Mouse (Mus musculus): Measurements from ENCODE around the gene Xlr4a. TPM values are rescaled to one million over a fixed set of nuclear protein-coding genes. Genes with fewer than 3 reads are reported as not detected.
A peak's percentile ranks its signal among the peaks of the same experiment; 100 is the strongest.

Gene Xlr4a
- polyA plus RNA-seq, 1 experiment from 2014 or later, result 2.0 TPM

DNA sequence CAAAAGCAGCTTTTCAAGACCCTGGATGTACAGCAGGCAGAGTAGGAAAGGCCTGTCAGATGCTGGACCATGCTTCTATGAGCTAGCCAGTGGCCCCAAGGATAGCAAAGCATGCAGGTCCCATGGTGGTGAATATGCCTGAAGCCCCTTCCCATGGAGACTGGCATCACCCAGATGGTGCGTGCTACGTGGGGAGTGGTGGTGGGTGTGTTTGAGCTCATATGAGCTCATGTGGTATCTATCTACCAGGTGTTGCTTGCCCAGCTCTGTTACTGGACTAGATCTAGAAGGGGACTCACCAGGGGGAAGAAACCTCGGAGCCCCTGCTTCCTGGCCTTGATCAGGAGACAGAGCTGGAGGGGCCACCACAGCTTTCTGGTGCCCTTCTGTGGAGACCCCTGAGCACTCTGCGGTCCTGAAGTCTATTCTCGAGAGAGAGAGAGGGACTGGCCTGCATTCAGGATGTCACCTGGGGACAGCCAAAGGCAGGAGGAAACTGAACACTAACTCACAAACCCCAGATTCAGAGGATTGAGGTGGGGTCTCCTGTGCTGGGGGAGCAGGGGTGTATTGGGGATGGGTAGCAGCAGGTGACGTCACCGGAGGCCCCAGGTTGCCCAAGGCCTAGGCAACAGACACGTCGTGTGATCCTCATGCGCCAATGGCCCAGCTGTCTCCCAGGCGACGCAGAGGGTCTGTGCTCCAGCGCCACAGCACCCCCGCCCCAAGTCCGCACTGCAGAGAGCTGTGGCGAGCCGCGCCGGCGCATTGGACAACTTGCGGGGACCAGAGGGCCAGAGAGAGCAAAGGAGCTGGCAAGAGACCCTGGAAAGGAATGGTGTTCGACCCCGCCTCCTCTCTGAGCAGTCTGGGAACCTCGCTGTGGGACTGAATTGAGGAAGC lies 18.5 kb downstream of the Xlr4a start:
- H3K4me2 ChIP-seq, result peak overlapping the region; percentile 46
- H3K36me3 ChIP-seq (ENCODE audit: insufficient read depth), result no peaks in the 10 kb centered on the region
- no peaks in the 10 kb centered on the region for H3K27me3 ChIP-seq (ENCODE audit: insufficient read depth, low read length)
- H3K4me3 ChIP-seq (ENCODE audit: low read depth, low read length), result 0 out of 2 replicates have a peak overlapping the region, but pooled peaks have one; percentile 0
- ATAC-seq (ENCODE audit: insufficient read depth), result peak; percentile 62; the same call in 1 of the 2 replicates
- 28% methylated on average over 24 of the region's 24 CpGs for WGBS
- no peaks in the 10 kb centered on the region for H3K4me1 ChIP-seq (ENCODE audit: insufficient read depth)
- no peak overlapping the region for H3K9ac ChIP-seq
- peak; percentile 24 for DNase-seq
- no peak for TF ChIP-seq CTCF (IDR thresholded peaks at IDR 0.05; ENCODE audit: low read depth)
- no peak overlapping the region for H3K27ac ChIP-seq (ENCODE audit: low read depth)
- no peaks in the 10 kb centered on the region for H3K9me3 ChIP-seq (ENCODE audit: low read depth, low read length)

DNA sequence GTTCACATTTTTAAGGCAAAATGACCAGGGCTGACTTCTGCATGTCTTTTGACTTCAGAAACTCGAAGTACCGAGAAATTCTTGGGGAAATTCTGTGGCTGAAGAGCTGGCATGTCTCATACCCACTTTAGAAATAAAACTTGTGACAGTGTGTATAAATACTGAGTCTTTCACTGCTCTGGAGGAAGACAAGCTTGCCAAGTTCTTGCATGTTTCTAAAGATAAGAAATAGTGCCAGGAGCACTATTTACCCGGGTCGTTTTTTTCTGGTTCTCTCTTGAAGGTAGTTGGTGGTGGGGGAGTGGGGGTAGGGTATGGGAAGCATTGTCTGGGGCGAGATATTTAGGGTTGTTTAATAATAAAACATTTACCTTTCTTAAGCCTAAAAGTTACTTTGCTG lies 20.0 kb downstream of the Xlr4a start:
- no peak for ATAC-seq (ENCODE audit: insufficient read depth)
- H3K9ac ChIP-seq, result no peak overlapping the region
- DNase-seq, result no peak
- no peak overlapping the region for H3K4me2 ChIP-seq
- WGBS, result 31% methylated on average over 5 of the region's 5 CpGs
- H3K27ac ChIP-seq (ENCODE audit: low read depth), result peak overlapping the region; percentile 36; the same call in 1 of the 2 replicates
- no peak for TF ChIP-seq CTCF (IDR thresholded peaks at IDR 0.05; ENCODE audit: low read depth)
- H3K4me1 ChIP-seq (ENCODE audit: insufficient read depth), result no peaks in the 10 kb centered on the region
- H3K9me3 ChIP-seq (ENCODE audit: low read depth, low read length), result no peaks in the 10 kb centered on the region
- H3K36me3 ChIP-seq (ENCODE audit: insufficient read depth), result no peaks in the 10 kb centered on the region
- H3K4me3 ChIP-seq (ENCODE audit: low read depth, low read length), result no peak overlapping the region
- no peaks in the 10 kb centered on the region for H3K27me3 ChIP-seq (ENCODE audit: insufficient read depth, low read length)

- ATAC-seq (ENCODE audit: insufficient read depth), result no peak
- no peak for DNase-seq
- TF ChIP-seq CTCF (IDR thresholded peaks at IDR 0.05; ENCODE audit: low read depth), result no peak
- no peaks in the 10 kb centered on the region for H3K36me3 ChIP-seq (ENCODE audit: insufficient read depth)
- H3K4me3 ChIP-seq (ENCODE audit: low read depth, low read length), result no peak overlapping the region
- H3K27ac ChIP-seq (ENCODE audit: low read depth), result no peak overlapping the region
- no peak overlapping the region for H3K4me2 ChIP-seq
- WGBS, result 81% methylated on average over 1 of the region's 1 CpGs
- H3K9me3 ChIP-seq (ENCODE audit: low read depth, low read length), result no peaks in the 10 kb centered on the region
- H3K4me1 ChIP-seq (ENCODE audit: insufficient read depth), result no peaks in the 10 kb centered on the region
- H3K9ac ChIP-seq, result no peak overlapping the region
- no peaks in the 10 kb centered on the region for H3K27me3 ChIP-seq (ENCODE audit: insufficient read depth, low read length)
Observed at GRCm38 (mm10) chrX:73061528-73061927, 20.8 kb downstream of the Xlr4a start.

DNA sequence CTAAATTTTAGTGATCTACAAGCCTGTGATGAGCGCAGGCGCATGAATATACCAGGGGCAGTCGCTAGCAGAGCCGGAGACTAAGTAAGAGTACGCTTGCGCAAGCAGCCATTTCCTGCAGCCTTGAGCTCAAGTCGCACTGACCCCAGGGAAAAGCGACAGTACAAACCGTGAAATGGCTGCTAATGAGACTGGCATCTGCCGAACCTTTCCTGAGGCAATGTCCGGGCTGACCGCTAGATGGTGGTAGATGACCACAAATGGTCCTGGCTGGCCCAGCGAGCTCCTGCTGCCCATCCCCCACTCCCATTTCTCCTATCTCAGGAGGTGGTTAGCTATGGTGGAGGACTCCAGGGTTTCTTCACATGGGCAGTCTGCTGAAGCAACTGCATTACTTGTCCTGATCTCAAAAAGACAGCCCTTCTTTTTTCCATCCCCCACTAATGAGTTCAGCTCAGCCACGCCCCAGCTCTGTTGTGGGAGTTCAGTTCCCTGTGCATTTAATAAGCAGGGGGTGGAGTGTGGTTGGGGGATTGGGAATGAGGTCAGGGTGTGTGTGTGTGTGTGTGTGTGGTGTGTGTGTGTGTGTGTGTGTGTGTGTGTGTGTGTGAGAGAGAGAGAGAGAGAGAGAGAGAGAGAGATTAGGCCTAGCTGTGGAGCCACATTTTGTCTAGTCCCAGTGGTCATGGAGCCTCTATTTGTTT lies 28.3 kb downstream of the Xlr4a start:
- Histone ChIP-seq H3K4me3 (ENCODE audit: low read depth, low read length) (no peak overlapping the region), H3K27ac (ENCODE audit: low read depth) (no peak overlapping the region), H3K4me2 (peak overlapping the region; percentile 40; the same call in 1 of the 2 replicates), H3K27me3 (ENCODE audit: insufficient read depth, low read length) (no peaks in the 10 kb centered on the region), H3K4me1 (ENCODE audit: insufficient read depth) (no peaks in the 10 kb centered on the region), H3K9me3 (ENCODE audit: low read depth, low read length) (no peaks in the 10 kb centered on the region), H3K9ac (no peak overlapping the region), H3K36me3 (ENCODE audit: insufficient read depth) (no peaks in the 10 kb centered on the region)
- DNase-seq (peak; percentile 96), ATAC-seq (ENCODE audit: insufficient read depth) (peak; percentile 97)
- 11% methylated on average over 14 of the region's 14 CpGs for WGBS
- TF ChIP-seq CTCF (IDR thresholded peaks at IDR 0.05; ENCODE audit: low read depth), result peak; percentile 92

DNA sequence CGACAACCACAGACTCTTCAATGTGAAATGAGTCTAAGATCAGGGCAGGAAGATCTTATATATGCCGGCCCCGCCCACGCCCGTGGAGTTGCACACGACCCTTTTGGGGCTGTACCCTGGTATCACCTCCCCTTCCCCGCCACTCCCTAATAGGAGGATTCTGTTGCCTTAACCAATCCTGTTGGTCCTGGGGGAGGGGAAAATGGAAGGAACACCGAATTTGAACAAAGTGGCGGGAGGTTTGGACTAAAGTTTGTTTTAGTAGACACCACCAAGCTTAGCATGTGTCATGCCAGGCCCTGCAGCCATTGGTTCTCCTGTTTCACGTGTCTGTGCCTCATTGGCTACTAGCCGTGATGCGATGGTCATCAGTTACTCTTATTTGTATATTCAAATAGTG lies 42.6 kb downstream of the Xlr4a start:
- no peak for TF ChIP-seq CTCF (IDR thresholded peaks at IDR 0.05; ENCODE audit: low read depth)
- Histone ChIP-seq H3K27ac (ENCODE audit: low read depth) (no peak overlapping the region), H3K36me3 (ENCODE audit: insufficient read depth) (no peaks in the 10 kb centered on the region), H3K4me1 (ENCODE audit: insufficient read depth) (no peaks in the 10 kb centered on the region), H3K9ac (no peak overlapping the region), H3K27me3 (ENCODE audit: insufficient read depth, low read length) (no peaks in the 10 kb centered on the region), H3K4me3 (ENCODE audit: low read depth, low read length) (no peak overlapping the region), H3K4me2 (no peak overlapping the region), H3K9me3 (ENCODE audit: low read depth, low read length) (no peaks in the 10 kb centered on the region)
- 80% methylated on average over 12 of the region's 12 CpGs for WGBS
- ATAC-seq (ENCODE audit: insufficient read depth) (no peak), DNase-seq (no peak)

- H3K27ac ChIP-seq (ENCODE audit: low read depth), result no peak overlapping the region
- 80% methylated on average over 8 of the region's 8 CpGs for WGBS
- H3K27me3 ChIP-seq (ENCODE audit: insufficient read depth, low read length), result no peaks in the 10 kb centered on the region
- H3K9ac ChIP-seq, result no peak overlapping the region
- H3K36me3 ChIP-seq (ENCODE audit: insufficient read depth), result no peaks in the 10 kb centered on the region
- TF ChIP-seq CTCF (IDR thresholded peaks at IDR 0.05; ENCODE audit: low read depth), result no peak
- no peaks in the 10 kb centered on the region for H3K9me3 ChIP-seq (ENCODE audit: low read depth, low read length)
- DNase-seq (no peak), ATAC-seq (ENCODE audit: insufficient read depth) (no peak)
- no peak overlapping the region for H3K4me3 ChIP-seq (ENCODE audit: low read depth, low read length)
- H3K4me1 ChIP-seq (ENCODE audit: insufficient read depth), result no peaks in the 10 kb centered on the region
- H3K4me2 ChIP-seq, result no peak overlapping the region
Observed at GRCm38 (mm10) chrX:73038831-73039230, 43.4 kb downstream of the Xlr4a start.

GRCm38 (mm10) chrX:73037003-73037402 lies 45.3 kb downstream of the Xlr4a start, which contains the start of gene Pnma5:
Gene Pnma5 (minus strand): TSS chrX:73037103.
- no peak within 1 kb of the TSS for H3K9ac ChIP-seq
- no peaks in the 10 kb centered on the region for H3K9me3 ChIP-seq (ENCODE audit: low read depth, low read length)
- no peak within 1 kb of the TSS for H3K4me2 ChIP-seq
- no peaks in the 10 kb centered on the region for H3K27me3 ChIP-seq (ENCODE audit: insufficient read depth, low read length)
- ATAC-seq (ENCODE audit: insufficient read depth) (no peak), DNase-seq (no peak)
- 65% methylated on average over 1 of the region's 1 CpGs for WGBS
- H3K4me1 ChIP-seq (ENCODE audit: insufficient read depth), result no peaks in the 10 kb centered on the region
- H3K36me3 ChIP-seq (ENCODE audit: insufficient read depth), result no peaks in the 10 kb centered on the region
- H3K27ac ChIP-seq (ENCODE audit: low read depth), result no peak within 1 kb of the TSS
- no peak for TF ChIP-seq CTCF (IDR thresholded peaks at IDR 0.05; ENCODE audit: low read depth)
- H3K4me3 ChIP-seq (ENCODE audit: low read depth, low read length), result no peak within 1 kb of the TSS

Other genes with a start within 250 kb of the Xlr4a start
- gene Cetn2, start 164.1 kb downstream of the Xlr4a start, polyA plus RNA-seq (2014; fragmentation: Nextera tagmentation; extraction: Ambion mirVana), result 83.1 and 86.4 TPM in 2 replicates
- gene Nsdhl, start 163.9 kb downstream of the Xlr4a start, polyA plus RNA-seq (2014; fragmentation: Nextera tagmentation; extraction: Ambion mirVana), result 22.5 and 23.3 TPM in 2 replicates
- gene Zfp185, start 95.1 kb downstream of the Xlr4a start, polyA plus RNA-seq (2014; fragmentation: Nextera tagmentation; extraction: Ambion mirVana), result 6.5 and 8.0 TPM in 2 replicates
- 0.11 TPM in 1 of 2 replicates, not detected in the other for gene Pnma5, start 45.4 kb downstream of the Xlr4a start, polyA plus RNA-seq (2014; fragmentation: Nextera tagmentation; extraction: Ambion mirVana)
- 0.08 and 0.13 TPM in 2 replicates for gene Pnma3, start 17.7 kb downstream of the Xlr4a start, polyA plus RNA-seq (2014; fragmentation: Nextera tagmentation; extraction: Ambion mirVana)
- 3.6 and 5.6 TPM in 2 replicates for gene Xlr3a, start 14.6 kb upstream of the Xlr4a start, polyA plus RNA-seq (2014; fragmentation: Nextera tagmentation; extraction: Ambion mirVana)
- 0.09 and 0.11 TPM in 2 replicates for gene Gm14685, start 34.6 kb upstream of the Xlr4a start, polyA plus RNA-seq (2014; fragmentation: Nextera tagmentation; extraction: Ambion mirVana)
- gene Xlr5b, start 66.3 kb upstream of the Xlr4a start, polyA plus RNA-seq (2014; fragmentation: Nextera tagmentation; extraction: Ambion mirVana), result not detected in 2 replicates
- gene DXBay18, start 67.0 kb upstream of the Xlr4a start, polyA plus RNA-seq (2014; fragmentation: Nextera tagmentation; extraction: Ambion mirVana), result 0.09 TPM in 1 of 2 replicates, not detected in the other
- not detected in 2 replicates for gene Spin2d, start 94.5 kb upstream of the Xlr4a start, polyA plus RNA-seq (2014; fragmentation: Nextera tagmentation; extraction: Ambion mirVana)
- 8.8 and 16.8 TPM in 2 replicates for gene Xlr3b, start 109.7 kb upstream of the Xlr4a start, polyA plus RNA-seq (2014; fragmentation: Nextera tagmentation; extraction: Ambion mirVana)
- gene Xlr4b, start 131.9 kb upstream of the Xlr4a start, polyA plus RNA-seq (2014; fragmentation: Nextera tagmentation; extraction: Ambion mirVana), result 4.6 TPM in 1 of 2 replicates, not detected in the other
- gene F8a, start 145.8 kb upstream of the Xlr4a start, polyA plus RNA-seq (2014; fragmentation: Nextera tagmentation; extraction: Ambion mirVana), result 9.7 and 10.9 TPM in 2 replicates
- 0.21 TPM in 1 of 2 replicates, not detected in the other for gene Xlr4c, start 160.7 kb upstream of the Xlr4a start, polyA plus RNA-seq (2014; fragmentation: Nextera tagmentation; extraction: Ambion mirVana)
- not detected in 2 replicates for gene Xlr3c, start 182.9 kb upstream of the Xlr4a start, polyA plus RNA-seq (2014; fragmentation: Nextera tagmentation; extraction: Ambion mirVana)
- gene Xlr5a, start 210.5 kb upstream of the Xlr4a start, polyA plus RNA-seq (2014; fragmentation: Nextera tagmentation; extraction: Ambion mirVana), result not detected in 2 replicates
- not detected in 2 replicates for gene Xlr5c, start 210.5 kb upstream of the Xlr4a start, polyA plus RNA-seq (2014; fragmentation: Nextera tagmentation; extraction: Ambion mirVana)

Data from lung, embryonic 14.5 days (tissue).